Mouse (Mus musculus) kidney, embryonic 16.5 days (tissue): Measurements from ENCODE around the gene Zdhhc1. TPM values are rescaled to one million over a fixed set of nuclear protein-coding genes. Genes with fewer than 3 reads are reported as not detected.

Source experiments
- ATAC-seq: fragments of 200-750 bp; cut with Nextera tagmentation; 2 replicates; pipeline ENCODE4 v1.8.0; 2017; ENCODE audit warnings: moderate TSS enrichment; ENCODE audit not compliant: low FRiP score, low TSS enrichment
- H3K27ac ChIP-seq: fragments of 300-500 bp; sonication (generic); 2 replicates; pipeline ENCODE4 v1.5.1; 2014; ENCODE audit warnings: low read length
- H3K27me3 ChIP-seq: fragments of 300-500 bp; sonication (generic); 2 replicates; pipeline ENCODE4 v1.6.1; 2014; ENCODE audit warnings: low read length, control low read depth, mixed read lengths; ENCODE audit not compliant: insufficient read depth
- H3K36me3 ChIP-seq: fragments of 300-500 bp; sonication (generic); 2 replicates; pipeline ENCODE4 v1.6.1; 2014; ENCODE audit warnings: low read length, control low read depth, mixed read lengths; ENCODE audit not compliant: insufficient read depth
- H3K4me1 ChIP-seq: fragments of 300-500 bp; sonication (generic); 2 replicates; pipeline ENCODE4 v1.6.1; 2014; ENCODE audit warnings: low read length, control low read depth, mixed read lengths; ENCODE audit not compliant: insufficient read depth
- H3K4me2 ChIP-seq: fragments of 300-500 bp; sonication (generic); replicated peaks from 2 replicates; pipeline ENCODE4 v1.6.1; 2014; ENCODE audit warnings: low read depth, low read length
- H3K4me3 ChIP-seq: fragments of 300-500 bp; sonication (generic); 2 replicates; pipeline ENCODE4 v1.5.1; 2014; ENCODE audit warnings: mild to moderate bottlenecking, low read length
- H3K9ac ChIP-seq: fragments of 300-500 bp; sonication (generic); replicated peaks from 2 replicates; pipeline ENCODE4 v1.6.1; 2014; ENCODE audit warnings: low read length
- H3K9me3 ChIP-seq: fragments of 300-500 bp; sonication (generic); 2 replicates; pipeline ENCODE4 v1.6.1; 2016; ENCODE audit warnings: low read length, control low read depth
- WGBS: fragments of 180-500 bp; shearing (Covaris S2); extraction: QIAGEN DNeasy Blood & Tissue Kit; methylation state at CpG from one replicate; pipeline ENCODE4 v1.1.7; 2014; 5-methylcytosine and 5-hydroxymethylcytosine counted together
- polyA plus RNA-seq: library from polyadenylated mRNA; unstranded; fragments of >200 nt; fragmentation: Nextera tagmentation; extraction: Ambion mirVana; gene quantifications from 2 replicates; pipeline ENCODE4 v1.2.1, GENCODE M21; 2015

The Zdhhc1 gene
- polyA plus RNA-seq, 1 experiment from 2014 or later, result 51.1 TPM

DNA sequence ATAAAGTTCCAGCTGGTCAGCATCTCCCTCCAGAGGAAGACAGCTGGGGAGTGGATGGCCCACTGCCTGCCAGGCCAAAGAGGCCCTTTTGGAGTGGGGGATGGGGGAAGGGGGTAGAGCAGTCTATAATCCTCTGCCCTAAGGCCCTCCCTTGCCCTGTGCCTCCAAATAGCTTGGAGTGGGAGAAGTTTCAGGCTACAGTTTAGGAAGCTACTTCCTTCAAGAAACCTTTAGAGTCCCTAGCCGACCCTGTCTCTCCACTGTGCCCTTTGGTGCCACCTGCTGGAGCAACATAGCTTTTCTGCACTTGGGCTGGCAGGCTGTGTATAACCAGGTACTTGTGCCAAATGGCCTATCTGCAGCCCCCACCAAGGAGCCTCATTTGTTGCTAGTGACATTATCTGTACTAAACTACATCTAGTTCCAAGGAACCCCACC, 37.2 kb upstream of the Zdhhc1 start:
- peak; percentile 74 for ATAC-seq
- peak overlapping the region; percentile 26; the same call in 1 of the 2 replicates for H3K9ac ChIP-seq
- H3K36me3 ChIP-seq, result peaks cover 28% of the 10 kb centered on the region
- H3K4me3 ChIP-seq, result no peak overlapping the region
- H3K4me1 ChIP-seq, result peaks cover 38% of the 10 kb centered on the region
- 0% methylated on average over 1 of the region's 1 CpGs for WGBS
- H3K27me3 ChIP-seq, result no peaks in the 10 kb centered on the region
- H3K4me2 ChIP-seq, result no peak overlapping the region
- H3K9me3 ChIP-seq, result no peaks in the 10 kb centered on the region
- peak overlapping the region; percentile 84 for H3K27ac ChIP-seq

DNA sequence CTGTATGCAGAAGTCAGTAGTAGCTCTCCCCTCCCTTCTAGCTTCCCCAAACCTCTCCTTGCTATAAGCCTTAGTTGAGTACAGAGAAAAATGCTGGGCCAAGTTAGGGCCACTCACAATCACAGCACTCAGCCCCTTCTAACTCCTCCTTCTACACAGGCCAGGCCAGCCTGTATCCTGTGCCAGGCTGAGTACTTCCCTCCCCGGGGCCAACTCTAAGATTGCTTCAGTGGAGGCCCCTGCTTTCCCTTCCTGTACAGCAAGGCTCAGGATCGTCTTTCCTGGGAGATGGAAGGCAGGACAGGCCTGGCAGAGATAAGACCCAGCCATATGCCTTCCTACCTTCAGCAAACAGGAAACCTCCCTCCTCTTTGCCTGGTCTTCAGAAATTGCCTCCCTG, 36.7 kb upstream of the Zdhhc1 start:
- Histone ChIP-seq H3K9ac (peak overlapping the region; percentile 26; the same call in 1 of the 2 replicates), H3K4me2 (no peak overlapping the region), H3K4me1 (peaks cover 42% of the 10 kb centered on the region), H3K9me3 (no peaks in the 10 kb centered on the region), H3K27me3 (no peaks in the 10 kb centered on the region), H3K36me3 (peaks cover 24% of the 10 kb centered on the region), H3K4me3 (no peak overlapping the region), H3K27ac (peak overlapping the region; percentile 84)
- ATAC-seq, result peak; percentile 72
- 5% methylated on average over 2 of the region's 2 CpGs for WGBS

DNA sequence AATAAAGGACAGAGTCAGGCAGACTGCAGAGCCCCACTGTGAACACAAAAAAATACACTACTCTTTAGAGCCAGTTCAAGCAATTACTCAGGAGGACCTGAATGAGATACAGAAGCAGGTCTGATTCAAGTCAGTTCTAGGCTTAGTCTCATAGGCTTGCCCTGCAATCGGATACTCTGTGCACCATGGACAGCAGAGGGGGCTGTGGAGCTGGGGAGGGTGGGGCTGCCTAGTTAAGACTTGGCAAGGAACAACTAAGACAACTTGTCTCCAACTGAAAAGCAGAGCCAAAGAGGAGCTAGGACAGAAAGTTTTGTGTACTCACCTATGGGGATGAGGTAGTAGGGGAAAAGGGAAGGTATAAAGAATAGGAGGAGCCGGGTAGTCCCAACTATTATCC, 35.1 kb upstream of the Zdhhc1 start:
- no peak for ATAC-seq
- no peak overlapping the region for H3K4me2 ChIP-seq
- WGBS, result 70% methylated on average over 2 of the region's 2 CpGs
- no peak overlapping the region for H3K27ac ChIP-seq
- peaks cover 43% of the 10 kb centered on the region for H3K4me1 ChIP-seq
- no peak overlapping the region for H3K4me3 ChIP-seq
- no peak overlapping the region for H3K9ac ChIP-seq
- H3K27me3 ChIP-seq, result no peaks in the 10 kb centered on the region
- peaks cover 9% of the 10 kb centered on the region; the same call in 1 of the 2 replicates for H3K36me3 ChIP-seq
- H3K9me3 ChIP-seq, result no peaks in the 10 kb centered on the region

DNA sequence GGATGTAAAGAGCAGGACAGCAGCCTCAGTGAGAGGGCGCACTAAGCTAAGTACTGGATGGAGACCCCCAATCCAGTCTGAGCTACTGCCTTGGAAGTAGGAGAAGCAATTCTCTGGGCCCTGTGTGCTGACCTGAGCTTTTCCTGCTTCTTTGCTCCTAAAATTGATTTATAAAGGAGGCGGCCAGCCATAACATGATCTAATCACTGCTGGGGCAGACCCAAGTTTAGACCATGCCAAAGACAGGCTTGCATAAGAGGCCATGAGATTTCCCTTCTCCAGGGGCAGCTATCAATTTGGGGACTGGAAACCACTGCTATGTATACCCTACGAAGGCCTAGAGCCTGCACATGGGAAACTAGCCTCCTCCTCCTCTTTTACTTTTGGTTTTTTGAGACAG, 32.6 kb upstream of the Zdhhc1 start:
- H3K4me2 ChIP-seq, result no peak overlapping the region
- no peaks in the 10 kb centered on the region for H3K27me3 ChIP-seq
- H3K9me3 ChIP-seq, result no peaks in the 10 kb centered on the region
- H3K9ac ChIP-seq, result no peak overlapping the region
- H3K36me3 ChIP-seq, result peaks cover 14% of the 10 kb centered on the region; the same call in 1 of the 2 replicates
- H3K4me1 ChIP-seq, result peaks cover 41% of the 10 kb centered on the region
- WGBS, result 52% methylated on average over 3 of the region's 3 CpGs
- ATAC-seq, result no peak
- peak overlapping the region; percentile 27 for H3K27ac ChIP-seq
- H3K4me3 ChIP-seq, result no peak overlapping the region

DNA sequence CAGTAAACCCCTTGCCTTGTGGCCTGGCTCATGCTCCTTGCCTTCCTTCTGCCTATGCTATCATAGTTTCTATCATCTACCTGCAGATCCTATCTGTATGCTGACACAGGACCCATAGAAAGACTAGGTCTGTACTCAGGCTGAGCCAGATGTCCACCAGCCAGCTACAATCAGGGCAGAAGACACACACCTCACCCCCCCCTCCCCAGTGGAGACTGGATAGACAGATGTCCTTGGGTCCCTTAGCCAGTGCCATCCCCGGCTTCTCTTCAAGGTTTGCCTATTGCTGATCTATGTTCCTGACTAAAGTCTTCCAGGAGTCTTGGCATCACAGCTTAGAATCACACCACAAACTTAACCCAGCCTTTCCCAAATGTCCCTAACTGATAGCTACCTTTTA, 31.5 kb upstream of the Zdhhc1 start:
- ATAC-seq, result no peak
- 95% methylated on average over 1 of the region's 1 CpGs for WGBS
- H3K36me3 ChIP-seq, result peaks cover 18% of the 10 kb centered on the region; the same call in 1 of the 2 replicates
- no peak overlapping the region for H3K4me2 ChIP-seq
- 0 out of 2 replicates have a peak overlapping the region, but pooled peaks have one; percentile 37 for H3K27ac ChIP-seq
- no peaks in the 10 kb centered on the region for H3K9me3 ChIP-seq
- H3K9ac ChIP-seq, result no peak overlapping the region
- H3K4me3 ChIP-seq, result no peak overlapping the region
- H3K27me3 ChIP-seq, result no peaks in the 10 kb centered on the region
- H3K4me1 ChIP-seq, result peaks cover 35% of the 10 kb centered on the region

DNA sequence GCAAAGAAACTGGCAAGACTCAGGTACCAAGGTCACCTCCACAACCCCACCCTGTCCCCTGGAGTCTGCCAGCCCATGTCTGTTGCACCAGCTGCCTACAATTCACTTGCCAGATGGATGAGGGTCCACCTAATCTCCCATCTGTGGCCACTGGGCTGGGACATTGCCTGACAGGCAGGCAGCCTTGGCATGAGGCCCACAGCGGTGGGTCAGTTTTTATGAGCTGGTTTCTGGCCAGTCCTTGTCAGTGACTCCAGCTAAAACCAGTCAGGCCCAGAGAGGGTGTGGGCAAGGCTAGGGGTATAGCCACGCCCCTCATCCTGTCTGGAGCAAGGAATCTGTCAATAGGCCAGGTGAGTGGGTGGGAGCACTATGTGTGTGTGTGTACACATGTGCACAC, 30.4 kb upstream of the Zdhhc1 start:
- H3K4me1 ChIP-seq, result peaks cover 34% of the 10 kb centered on the region
- peaks cover 18% of the 10 kb centered on the region; the same call in 1 of the 2 replicates for H3K36me3 ChIP-seq
- no peaks in the 10 kb centered on the region for H3K27me3 ChIP-seq
- H3K27ac ChIP-seq, result peak overlapping the region; percentile 52; the same call in 1 of the 2 replicates
- no peak overlapping the region for H3K4me3 ChIP-seq
- H3K9me3 ChIP-seq, result no peaks in the 10 kb centered on the region
- peak; percentile 59 for ATAC-seq
- no peak overlapping the region for H3K9ac ChIP-seq
- 57% methylated on average over 2 of the region's 2 CpGs for WGBS
- no peak overlapping the region for H3K4me2 ChIP-seq

DNA sequence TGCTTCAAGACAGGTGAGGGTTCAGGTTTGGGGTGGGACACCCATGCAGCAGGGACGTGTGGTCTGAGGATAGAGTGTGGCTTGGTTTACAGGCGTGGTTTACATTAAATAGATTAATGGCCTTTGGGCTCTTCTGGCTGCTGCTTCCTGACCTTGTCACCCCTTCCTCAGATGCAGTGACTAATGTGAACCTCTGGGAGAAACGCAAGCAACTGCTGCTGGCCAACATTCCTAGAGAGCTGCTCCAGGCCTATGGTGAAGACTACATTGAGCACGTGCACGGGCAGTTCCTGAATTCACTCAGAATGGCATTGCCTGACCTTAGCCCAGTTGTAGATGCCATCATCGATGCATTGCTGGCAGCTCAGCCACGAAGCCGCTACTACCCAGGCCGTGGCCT, 26.2 kb upstream of the Zdhhc1 start:
- H3K9ac ChIP-seq, result no peak overlapping the region
- H3K36me3 ChIP-seq, result peaks cover 11% of the 10 kb centered on the region; the same call in 1 of the 2 replicates
- H3K4me3 ChIP-seq, result no peak overlapping the region
- H3K4me2 ChIP-seq, result no peak overlapping the region
- peaks cover 51% of the 10 kb centered on the region for H3K4me1 ChIP-seq
- H3K9me3 ChIP-seq, result no peaks in the 10 kb centered on the region
- H3K27ac ChIP-seq, result no peak overlapping the region
- H3K27me3 ChIP-seq, result no peaks in the 10 kb centered on the region
- 44% methylated on average over 9 of the region's 9 CpGs for WGBS
- no peak for ATAC-seq

DNA sequence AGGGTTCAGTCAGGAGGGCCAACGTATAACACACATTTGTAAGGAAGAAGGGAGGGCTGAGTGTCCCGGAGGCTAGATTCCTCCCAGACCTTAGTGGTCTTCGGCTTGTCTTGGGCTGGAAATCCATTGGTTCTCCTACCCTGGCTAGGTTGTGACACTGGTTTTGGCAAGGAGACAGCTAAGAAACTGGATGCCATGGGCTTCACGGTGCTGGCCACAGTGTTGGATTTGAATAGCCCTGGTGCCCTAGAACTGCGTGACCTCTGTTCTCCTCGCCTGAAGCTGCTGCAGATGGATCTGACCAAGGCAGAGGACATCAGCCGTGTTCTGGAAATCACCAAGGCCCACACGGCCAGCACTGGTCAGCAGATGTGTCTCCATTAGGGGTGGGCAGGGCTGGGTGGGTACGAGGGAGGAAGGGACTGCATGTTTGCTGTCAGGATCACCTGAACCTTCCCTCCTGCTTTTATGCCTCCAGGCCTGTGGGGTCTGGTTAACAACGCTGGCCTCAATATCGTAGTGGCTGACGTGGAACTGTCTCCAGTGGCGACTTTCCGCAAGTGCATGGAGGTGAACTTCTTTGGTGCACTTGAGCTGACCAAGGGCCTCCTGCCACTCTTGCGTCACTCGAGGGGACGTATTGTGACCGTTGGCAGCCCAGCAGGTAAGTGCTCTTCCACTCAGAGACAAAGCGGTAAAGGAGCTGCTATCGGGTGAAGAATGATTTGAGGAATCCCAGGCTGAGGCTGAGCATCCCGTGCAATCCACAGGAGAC, 25.5 kb upstream of the Zdhhc1 start:
- 67% methylated on average over 21 of the region's 21 CpGs for WGBS
- 0 out of 2 replicates have a peak overlapping the region, but pooled peaks have one; percentile 33 for H3K27ac ChIP-seq
- no peak overlapping the region for H3K9ac ChIP-seq
- no peak for ATAC-seq
- H3K4me3 ChIP-seq, result no peak overlapping the region
- H3K27me3 ChIP-seq, result no peaks in the 10 kb centered on the region
- no peak overlapping the region for H3K4me2 ChIP-seq
- no peaks in the 10 kb centered on the region for H3K9me3 ChIP-seq
- peaks cover 11% of the 10 kb centered on the region; the same call in 1 of the 2 replicates for H3K36me3 ChIP-seq
- peaks cover 58% of the 10 kb centered on the region for H3K4me1 ChIP-seq

DNA sequence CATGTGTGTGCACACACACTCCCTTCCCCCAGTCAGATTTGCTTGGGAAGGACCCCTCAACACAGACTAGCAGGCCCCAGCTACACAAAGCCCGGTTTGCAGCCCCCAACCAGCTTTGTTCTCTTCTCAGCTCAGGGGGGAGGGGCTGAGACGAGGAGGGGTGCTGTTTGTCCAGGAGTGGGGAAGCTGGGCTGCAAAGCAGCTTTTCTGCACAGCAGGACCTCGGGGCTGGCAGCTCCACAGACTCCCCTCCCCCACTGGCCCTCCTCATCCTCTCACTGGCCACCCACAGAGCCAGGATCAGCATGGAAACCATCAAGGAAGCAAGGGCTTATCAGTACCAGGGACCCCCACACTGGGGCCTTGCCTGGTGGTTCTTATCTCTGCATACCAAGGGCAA, 24.4 kb upstream of the Zdhhc1 start:
- Histone ChIP-seq H3K36me3 (peaks cover 11% of the 10 kb centered on the region; the same call in 1 of the 2 replicates), H3K4me3 (peak overlapping the region; percentile 69; the same call in 1 of the 2 replicates), H3K4me1 (peaks cover 70% of the 10 kb centered on the region), H3K4me2 (peak overlapping the region; percentile 97), H3K27me3 (no peaks in the 10 kb centered on the region), H3K9me3 (no peaks in the 10 kb centered on the region), H3K27ac (peak overlapping the region; percentile 33; the same call in 1 of the 2 replicates), H3K9ac (no peak overlapping the region; the same call in 1 of the 2 replicates)
- 0% methylated on average over 3 of the region's 3 CpGs for WGBS
- no peak for ATAC-seq

DNA sequence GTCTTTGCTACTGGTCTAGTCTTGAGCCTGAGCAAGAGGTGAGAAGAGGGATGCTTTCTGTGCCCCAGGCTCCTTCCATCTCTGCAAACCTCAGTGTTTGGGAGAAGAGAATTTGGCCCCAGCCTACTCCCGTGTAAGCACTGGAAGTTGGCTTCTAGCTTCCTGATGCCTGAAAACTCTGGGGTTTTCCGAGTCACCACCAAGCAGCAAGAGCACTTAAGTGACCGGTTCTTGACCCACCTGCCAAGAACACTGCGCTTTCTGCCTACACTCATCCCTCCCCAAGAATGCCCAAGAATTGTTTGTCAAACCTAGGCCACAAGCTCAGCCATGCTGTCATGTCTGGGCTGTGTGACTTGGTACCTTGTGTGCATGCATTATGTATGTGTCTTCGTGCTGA, 23.8 kb upstream of the Zdhhc1 start:
- peak overlapping the region; percentile 81 for H3K9ac ChIP-seq
- peak overlapping the region; percentile 40; the same call in 1 of the 2 replicates for H3K27ac ChIP-seq
- no peak for ATAC-seq
- no peaks in the 10 kb centered on the region for H3K9me3 ChIP-seq
- peak overlapping the region; percentile 69 for H3K4me3 ChIP-seq
- peaks cover 71% of the 10 kb centered on the region for H3K4me1 ChIP-seq
- H3K4me2 ChIP-seq, result peak overlapping the region; percentile 97
- 41% methylated on average over 5 of the region's 5 CpGs for WGBS
- H3K36me3 ChIP-seq, result peaks cover 11% of the 10 kb centered on the region; the same call in 1 of the 2 replicates
- no peaks in the 10 kb centered on the region for H3K27me3 ChIP-seq
